Mouse (Mus musculus) adrenal gland, adult 8-10 months (tissue): Measurements from ENCODE around the gene Chd3. TPM values are rescaled to one million over a fixed set of nuclear protein-coding genes. Genes with fewer than 3 reads are reported as not detected.
"Not testable (repeated sequence)": the region's sequence is repeated elsewhere in the genome, so short reads cannot be mapped to it uniquely, and the experiment has no call there.

ENCODE experiments used
- DNase-seq: peaks from one replicate; pipeline ENCODE4 v3.0.0; 2022
- total RNA-seq, 4 experiments: library from RNA; stranded (reverse); gene quantifications; 2 replicates each; pipeline ENCODE4 v1.2.4; 2022

Gene Chd3
- total RNA-seq, 4 experiments from 2014 or later = 89.8 to 169 (median 115) TPM

GRCm38 (mm10) chr11:69406867-69407723, 37.9 kb upstream of the Chd3 start:
- no peak for DNase-seq

- no peak for DNase-seq
Observed at GRCm38 (mm10) chr11:69406282-69406681, 37.1 kb upstream of the Chd3 start.

- DNase-seq = no peak
Observed at GRCm38 (mm10) chr11:69405397-69406200, 36.4 kb upstream of the Chd3 start.

GRCm38 (mm10) chr11:69404595-69405396, 35.6 kb upstream of the Chd3 start:
- DNase-seq = no peak

GRCm38 (mm10) chr11:69403691-69404594, 34.7 kb upstream of the Chd3 start:
- DNase-seq = no peak

- DNase-seq = no peak
Observed at GRCm38 (mm10) chr11:69401987-69402386, 32.8 kb upstream of the Chd3 start.

GRCm38 (mm10) chr11:69401210-69401637, 32.0 kb upstream of the Chd3 start:
- peak; percentile 84 for DNase-seq

GRCm38 (mm10) chr11:69400083-69400850, 31.1 kb upstream of the Chd3 start:
- no peak for DNase-seq

GRCm38 (mm10) chr11:69399201-69400082, 30.2 kb upstream of the Chd3 start:
- DNase-seq = no peak

- DNase-seq = no peak
Observed at GRCm38 (mm10) chr11:69398486-69399200, 29.4 kb upstream of the Chd3 start.

GRCm38 (mm10) chr11:69398059-69398458, 28.9 kb upstream of the Chd3 start, which contains the start of gene Tmem88:
Gene Tmem88, minus strand, starts transcription at chr11:69398234.
- no peak for DNase-seq

- no peak for DNase-seq
Observed at GRCm38 (mm10) chr11:69397581-69398057, 28.4 kb upstream of the Chd3 start.

GRCm38 (mm10) chr11:69396772-69397171, 27.6 kb upstream of the Chd3 start:
- no peak for DNase-seq

GRCm38 (mm10) chr11:69395634-69396373, 26.6 kb upstream of the Chd3 start:
- DNase-seq = peak; percentile 97

- DNase-seq = peak; percentile 89
Observed at GRCm38 (mm10) chr11:69395235-69395633, 26.0 kb upstream of the Chd3 start, which contains the start of the genes Naa38 and Cyb5d1. Gene Naa38, plus strand, starts transcription at chr11:69395487. Gene Cyb5d1, minus strand, starts transcription at chr11:69395631.

- not testable (repeated sequence) for DNase-seq
Observed at GRCm38 (mm10) chr11:69394591-69395167, 25.5 kb upstream of the Chd3 start.

GRCm38 (mm10) chr11:69390400-69391034, 21.3 kb upstream of the Chd3 start:
- no peak for DNase-seq
